Mouse (Mus musculus): ENCODE measurements at regions not wholly inside any gene's neighbourhood (a gene's known extent, or its start where the extent isn't known, plus 50 kb on each side); places are given as distances from the start of the nearest gene placed in this dataset.

- DNase-seq, result no peak
Observed at GRCm38 (mm10) chr9:116277736-116278135, 102.6 kb upstream of the Tgfbr2 start.

- DNase-seq, result no peak
Observed at GRCm38 (mm10) chr9:116276141-116276540, 101.0 kb upstream of the Tgfbr2 start.

GRCm38 (mm10) chr9:116272446-116272845 lies 97.3 kb upstream of the Tgfbr2 start:
- DNase-seq, result no peak

GRCm38 (mm10) chr9:116270417-116270828 lies 95.3 kb upstream of the Tgfbr2 start:
- peak; percentile 17 for DNase-seq

GRCm38 (mm10) chr9:116267411-116267810 lies 92.3 kb upstream of the Tgfbr2 start:
- DNase-seq, result no peak

GRCm38 (mm10) chr9:116263833-116264232 lies 88.7 kb upstream of the Tgfbr2 start:
- no peak for DNase-seq

GRCm38 (mm10) chr9:116259569-116259968 lies 84.4 kb upstream of the Tgfbr2 start:
- DNase-seq, result no peak

GRCm38 (mm10) chr9:116253546-116253945 lies 78.4 kb upstream of the Tgfbr2 start:
- DNase-seq, result peak; percentile 33

- DNase-seq, result no peak
Observed at GRCm38 (mm10) chr9:116252788-116253187, 77.6 kb upstream of the Tgfbr2 start.

GRCm38 (mm10) chr9:116249791-116250190 lies 74.6 kb upstream of the Tgfbr2 start:
- DNase-seq, result no peak

GRCm38 (mm10) chr9:116245136-116245535 lies 70.0 kb upstream of the Tgfbr2 start:
- DNase-seq, result no peak

GRCm38 (mm10) chr9:116244619-116244899 lies 69.4 kb upstream of the Tgfbr2 start:
- no peak for DNase-seq

- no peak for DNase-seq
Observed at GRCm38 (mm10) chr9:116243775-116244618, 68.8 kb upstream of the Tgfbr2 start.

- no peak for DNase-seq
Observed at GRCm38 (mm10) chr9:116241933-116242526, 66.9 kb upstream of the Tgfbr2 start.

- no peak for DNase-seq
Observed at GRCm38 (mm10) chr9:116241290-116241689, 66.1 kb upstream of the Tgfbr2 start.

- no peak for DNase-seq
Observed at GRCm38 (mm10) chr9:116236836-116237235, 61.7 kb upstream of the Tgfbr2 start.

GRCm38 (mm10) chr9:116234170-116234569 lies 59.0 kb upstream of the Tgfbr2 start:
- no peak for DNase-seq

GRCm38 (mm10) chr9:116232386-116232785 lies 57.2 kb upstream of the Tgfbr2 start:
- DNase-seq, result no peak

GRCm38 (mm10) chr9:116231351-116232311 lies 56.5 kb upstream of the Tgfbr2 start:
- no peak for DNase-seq

- no peak for DNase-seq
Observed at GRCm38 (mm10) chr9:116230346-116230745, 55.2 kb upstream of the Tgfbr2 start.

GRCm38 (mm10) chr9:116228443-116228842 lies 53.3 kb upstream of the Tgfbr2 start:
- DNase-seq, result no peak

- DNase-seq, result no peak
Observed at GRCm38 (mm10) chr9:116227738-116228137, 52.6 kb upstream of the Tgfbr2 start.

Data from embryo, embryonic 11 days (tissue).